Mouse (Mus musculus): ENCODE measurements around the gene Ube3b. TPM values are rescaled to one million over a fixed set of nuclear protein-coding genes. Genes with fewer than 3 reads are reported as not detected.
A peak's percentile ranks its signal among the peaks of the same experiment; 100 is the strongest.

Ube3b gene
- total RNA-seq, 2 experiments from 2014 or later, result 108 to 115 TPM

DNA sequence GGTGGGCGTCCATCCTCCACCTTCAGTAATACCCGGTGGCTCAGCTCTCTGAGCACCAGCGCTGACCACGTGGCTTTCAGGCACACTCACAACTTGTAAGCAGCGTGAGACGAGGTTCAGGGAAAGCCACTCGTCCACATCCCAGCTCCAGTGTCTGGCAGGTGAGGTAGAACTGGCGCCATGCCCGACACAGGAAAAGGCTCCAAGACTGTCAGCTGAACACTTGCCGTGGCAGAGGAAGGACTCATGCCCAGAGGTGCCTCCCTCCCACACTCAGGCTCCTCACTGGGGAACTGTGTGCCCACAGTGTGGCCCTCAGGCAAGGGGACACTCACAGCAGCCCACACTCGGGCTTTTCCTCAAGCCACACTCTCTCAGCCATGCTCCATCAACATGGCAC lies 7.2 kb upstream of the Ube3b start:
- DNase-seq (ENCODE audit: low spot score), result peak; percentile 51

DNA sequence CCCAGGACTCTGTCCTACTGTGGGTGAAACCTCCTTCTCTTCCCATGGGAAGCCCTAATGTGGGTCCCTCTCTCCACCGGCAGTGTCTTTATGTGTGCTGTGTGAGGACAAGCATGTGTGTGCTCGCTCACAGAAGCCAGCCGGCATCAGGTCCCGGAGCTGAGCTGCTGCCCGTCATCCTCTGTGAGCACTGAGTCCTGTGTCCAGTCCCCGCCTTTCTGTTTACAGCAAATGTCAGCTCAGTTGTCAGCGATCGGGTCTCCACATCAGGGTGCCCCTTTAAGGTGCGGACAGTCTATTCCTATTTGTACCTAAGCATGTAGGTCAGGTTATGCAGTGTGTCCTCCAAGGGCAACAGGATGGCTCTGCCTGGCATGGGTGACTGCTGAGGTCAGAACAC lies 6.8 kb upstream of the Ube3b start:
- no peak for DNase-seq (ENCODE audit: low spot score)

DNA sequence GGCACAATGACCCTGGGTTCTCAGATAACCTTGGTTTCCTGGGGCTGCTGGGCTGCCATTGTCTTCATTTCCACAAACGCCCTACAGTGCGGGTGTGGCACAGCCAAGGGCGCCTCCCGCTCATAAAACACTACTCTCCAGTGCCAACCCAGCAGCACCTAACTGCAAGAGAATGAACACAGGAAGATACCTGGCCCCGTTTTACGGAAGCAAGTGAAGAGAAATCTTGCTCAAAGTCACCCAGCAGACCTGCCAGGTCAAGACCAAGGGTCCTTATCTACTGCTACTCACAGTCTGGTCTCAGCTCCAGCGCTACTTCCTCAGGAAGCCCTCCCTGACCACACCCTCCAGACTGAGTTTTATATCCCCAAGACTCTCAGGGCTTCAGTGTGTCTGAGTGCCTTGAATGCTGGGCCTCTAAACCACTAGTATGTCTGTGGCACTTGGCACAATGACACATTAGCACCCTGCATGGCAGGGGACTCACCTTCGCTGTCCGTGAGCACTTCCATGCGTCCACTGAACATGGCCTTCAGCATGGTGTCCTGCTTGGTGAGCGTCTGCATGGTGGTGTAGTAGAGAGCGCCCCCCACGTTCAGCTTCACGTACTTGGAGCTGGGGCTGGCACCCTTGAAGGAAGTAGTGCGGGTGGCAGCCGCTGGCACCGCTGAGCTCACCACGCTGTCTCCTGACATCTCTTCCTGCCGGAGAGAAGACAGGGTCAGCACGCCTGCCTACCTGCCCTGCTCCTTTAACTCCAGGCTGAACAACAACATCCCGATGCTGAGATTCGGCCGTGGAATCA lies 5.8 kb upstream of the Ube3b start:
- DNase-seq (ENCODE audit: low spot score), result no peak

DNA sequence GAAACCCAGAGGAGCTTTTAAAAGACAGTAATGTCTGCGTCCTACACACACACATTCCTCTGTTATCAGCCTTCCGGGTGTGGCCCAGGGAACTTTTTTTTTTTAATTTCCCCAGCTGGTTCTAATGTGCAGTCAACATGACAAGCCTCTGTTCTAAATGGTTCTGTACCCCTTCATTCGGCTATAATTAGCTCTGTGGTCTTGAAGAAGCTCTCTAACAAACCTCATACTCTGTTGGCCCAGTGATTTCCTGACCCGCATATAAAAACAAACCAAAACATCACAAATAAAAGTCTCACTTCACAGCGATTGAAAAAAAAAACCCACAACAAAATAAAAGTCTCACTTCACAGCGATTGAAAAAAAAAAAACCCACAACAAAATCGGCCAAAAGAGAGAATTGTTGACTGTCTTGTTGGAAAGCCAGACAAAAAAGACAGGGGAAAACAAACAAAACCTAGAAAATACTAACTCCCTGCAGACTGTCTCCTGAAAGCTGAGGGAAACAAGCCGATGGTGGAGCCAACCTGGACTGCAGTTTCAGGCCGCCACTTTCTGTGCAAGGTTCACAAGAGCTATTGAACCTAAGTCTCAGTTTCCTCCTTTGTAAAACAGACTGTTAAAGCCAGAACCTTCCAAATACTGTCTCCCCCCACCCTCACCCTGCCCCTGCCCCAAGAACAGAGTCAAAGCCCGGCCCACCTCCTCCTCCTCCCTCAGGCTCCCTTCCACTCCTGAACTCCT lies 2.1 kb upstream of the Ube3b start:
- no peak for DNase-seq (ENCODE audit: low spot score)

DNA sequence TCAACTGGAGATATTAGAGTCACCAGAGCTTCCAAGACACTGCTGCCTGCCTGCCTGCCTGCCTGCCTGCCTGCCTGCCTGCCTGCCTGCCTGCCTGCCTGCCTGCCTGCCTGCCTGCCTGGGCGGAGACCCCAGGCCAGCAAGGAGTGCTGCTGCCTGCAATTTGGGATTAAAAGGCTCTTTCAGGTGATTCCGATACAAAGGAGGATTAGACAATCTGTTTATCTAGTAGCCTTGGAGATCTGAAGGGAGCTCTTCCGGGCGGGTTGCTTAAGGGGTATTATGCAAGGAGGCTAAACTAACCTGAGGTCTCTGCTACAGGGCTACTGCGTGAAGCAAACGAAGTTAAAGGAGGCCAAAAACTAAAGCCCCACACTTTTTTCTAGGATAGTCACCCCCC lies 1.5 kb upstream of the Ube3b start:
- no peak for DNase-seq (ENCODE audit: low spot score)

DNA sequence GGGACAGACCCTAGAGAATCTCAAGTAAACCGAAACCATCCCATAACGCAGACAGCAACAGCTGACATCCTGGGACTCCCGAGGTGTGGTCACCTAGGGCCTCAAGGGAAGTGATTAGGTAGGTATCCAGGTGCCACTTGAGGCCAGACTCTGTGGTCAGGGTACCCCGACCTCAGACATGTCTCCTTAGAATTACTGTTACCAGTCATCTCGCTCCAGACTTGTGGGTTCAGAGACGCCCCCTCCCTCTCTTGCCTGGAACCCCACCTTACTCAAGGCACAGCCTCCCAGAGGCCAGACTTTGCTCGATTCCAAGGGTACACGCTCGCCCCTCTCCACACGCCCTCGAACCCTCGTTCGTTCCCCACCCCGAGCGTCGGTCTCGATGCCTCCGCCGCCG lies 644 bp upstream of the Ube3b start:
- no peak for DNase-seq (ENCODE audit: low spot score)

DNA sequence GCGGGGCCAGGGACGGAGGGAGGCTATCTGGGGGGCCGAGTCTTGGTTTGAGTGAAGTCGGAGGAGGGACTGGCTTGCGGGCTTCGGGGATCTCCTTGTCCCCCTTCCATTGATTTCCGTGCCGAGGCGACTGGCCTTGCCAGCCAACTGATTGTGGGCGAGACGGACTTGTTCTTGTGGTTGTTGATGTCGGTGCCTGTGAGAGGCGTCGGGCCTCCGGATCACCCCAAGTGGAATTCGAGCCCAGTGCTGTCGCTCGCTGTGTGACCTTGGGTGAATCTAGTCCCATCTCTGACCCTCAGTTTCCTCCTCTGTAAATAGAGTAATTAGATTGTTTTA lies 575 bp downstream of the Ube3b start:
- DNase-seq (ENCODE audit: low spot score), result peak; percentile 28

DNA sequence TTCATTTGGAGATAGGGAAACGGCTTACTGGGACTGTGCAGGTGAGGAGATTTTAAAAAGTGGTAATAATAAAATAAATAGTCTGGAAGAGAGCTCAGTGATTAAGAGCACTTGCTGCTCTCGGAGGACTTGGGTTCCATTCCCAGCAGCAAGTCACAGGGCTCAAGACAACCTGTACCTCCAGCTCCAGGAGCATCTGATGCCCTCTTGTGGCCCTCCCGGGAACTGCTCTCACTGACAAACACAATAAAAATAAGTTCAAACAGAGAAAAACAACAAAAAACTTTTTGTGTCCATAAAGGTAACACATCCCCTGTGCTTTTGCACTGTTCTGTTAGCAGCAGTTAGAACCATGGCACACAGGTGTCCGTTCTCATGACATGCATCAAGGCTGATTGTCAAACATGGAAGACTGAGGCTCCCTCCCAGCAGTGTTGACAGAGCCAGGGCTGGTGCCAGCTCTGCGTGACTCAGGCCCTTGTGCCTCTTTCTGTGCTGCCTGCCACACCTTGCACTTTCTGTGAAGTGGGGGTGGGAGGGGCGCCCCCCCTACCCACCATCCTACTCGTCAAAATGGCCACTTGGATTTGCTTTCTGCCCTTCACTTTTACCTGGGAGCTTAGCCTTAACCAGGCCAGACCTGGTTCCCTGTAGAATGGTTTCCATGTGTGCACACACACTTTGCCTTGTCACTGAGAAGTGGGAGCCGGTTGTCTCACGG lies 2.9 kb downstream of the Ube3b start:
- DNase-seq (ENCODE audit: low spot score), result no peak

DNA sequence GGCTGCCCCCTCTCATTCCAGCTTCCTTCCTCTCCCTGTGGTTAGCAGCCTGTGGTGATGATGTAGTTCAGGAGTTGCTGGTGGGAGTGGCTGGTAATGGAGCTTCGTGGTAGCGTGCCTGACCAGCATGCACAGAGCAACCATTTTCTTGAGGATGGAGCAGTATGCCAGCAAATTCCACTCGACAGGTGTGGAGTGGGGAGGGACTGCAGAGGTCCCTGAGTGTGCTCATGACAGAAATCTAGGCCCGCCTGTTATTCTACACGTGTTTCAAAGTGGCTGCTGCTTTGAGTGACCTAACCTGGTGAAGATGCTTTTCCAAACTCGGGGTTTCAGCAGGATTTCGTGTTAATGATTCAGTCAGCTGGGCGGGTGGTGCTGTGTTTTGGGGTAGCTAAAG lies 4.0 kb downstream of the Ube3b start:
- DNase-seq (ENCODE audit: low spot score), result no peak

DNA sequence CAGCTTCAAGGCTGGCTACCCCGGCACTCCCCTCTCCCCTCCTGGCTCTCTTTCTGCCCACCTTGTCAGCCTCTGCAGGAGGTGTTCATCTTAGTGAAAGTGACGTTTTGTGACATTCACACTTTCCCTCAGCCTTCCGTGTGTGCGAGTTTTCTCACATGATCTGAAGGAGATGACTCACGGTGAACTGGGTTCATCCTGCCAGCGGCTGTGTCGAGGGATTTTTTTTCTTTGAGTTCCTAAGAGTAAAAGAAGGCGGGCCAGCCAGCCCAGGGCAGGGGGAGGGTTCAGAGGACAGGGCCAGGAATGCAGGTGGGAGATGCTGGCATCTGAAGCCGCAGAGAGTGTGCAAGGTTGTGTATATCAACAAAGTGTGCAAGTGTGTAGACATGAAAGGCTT lies 12.8 kb downstream of the Ube3b start:
- DNase-seq (ENCODE audit: low spot score), result no peak

DNA sequence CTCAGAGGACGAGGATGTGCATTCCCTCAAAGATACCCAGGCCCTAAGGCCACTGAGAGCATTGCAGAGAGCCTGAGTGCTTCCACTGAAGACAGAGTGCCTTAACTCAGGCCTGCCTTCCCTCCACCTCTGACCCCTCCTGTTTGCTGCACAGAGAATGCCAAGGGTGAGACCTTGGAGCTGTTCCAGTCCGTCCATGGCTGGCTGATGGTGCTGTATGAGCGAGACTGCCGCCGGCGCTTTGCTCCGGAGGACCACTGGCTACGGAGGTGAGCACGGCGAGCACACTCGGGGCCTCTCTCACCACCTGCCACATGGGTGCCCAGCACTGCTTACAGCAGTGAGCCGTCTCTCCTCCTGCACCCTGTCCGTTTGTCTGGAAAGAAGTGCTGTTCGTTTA lies 26.2 kb downstream of the Ube3b start:
- no peak for DNase-seq (ENCODE audit: low spot score)

DNA sequence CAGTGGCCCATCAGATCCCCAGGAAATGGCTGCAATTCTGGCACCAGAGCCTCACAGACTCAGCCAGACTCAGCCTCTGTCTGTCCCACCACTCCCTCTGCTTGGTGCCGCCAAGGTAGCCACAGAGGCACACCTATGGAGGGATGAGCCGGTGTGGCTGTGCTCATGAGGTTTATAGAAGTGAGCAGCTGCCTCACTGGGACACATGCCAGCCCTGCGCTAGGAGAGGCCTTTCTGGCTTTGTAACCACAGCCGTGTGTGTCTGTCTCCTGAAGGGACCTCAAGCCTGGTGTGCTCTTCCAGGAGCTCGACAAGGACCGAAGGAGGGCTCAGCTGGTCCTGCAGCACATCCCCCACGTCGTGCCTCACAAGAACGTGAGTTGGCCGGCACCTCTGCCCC lies 26.9 kb downstream of the Ube3b start:
- peak; percentile 18 for DNase-seq (ENCODE audit: low spot score)

DNA sequence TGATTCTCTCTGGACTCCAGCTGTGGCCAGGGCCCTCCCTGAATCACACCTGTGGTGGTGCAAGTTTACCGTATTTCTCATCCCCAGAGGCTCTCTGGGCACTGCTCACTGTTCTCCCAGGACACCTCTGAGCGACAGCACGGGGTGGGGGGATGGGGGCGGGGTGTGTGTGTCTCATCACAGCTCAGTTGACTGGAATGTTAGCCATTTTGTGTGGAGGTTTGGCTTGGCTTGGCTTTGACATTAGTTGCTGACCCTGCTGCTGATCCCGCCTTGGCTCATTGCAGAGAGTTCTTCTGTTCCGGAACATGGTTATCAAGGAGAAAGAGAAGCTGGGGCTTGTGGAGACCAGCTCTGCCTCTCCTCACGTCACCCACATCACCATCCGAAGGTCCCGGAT lies 27.4 kb downstream of the Ube3b start:
- no peak for DNase-seq (ENCODE audit: low spot score)

DNA sequence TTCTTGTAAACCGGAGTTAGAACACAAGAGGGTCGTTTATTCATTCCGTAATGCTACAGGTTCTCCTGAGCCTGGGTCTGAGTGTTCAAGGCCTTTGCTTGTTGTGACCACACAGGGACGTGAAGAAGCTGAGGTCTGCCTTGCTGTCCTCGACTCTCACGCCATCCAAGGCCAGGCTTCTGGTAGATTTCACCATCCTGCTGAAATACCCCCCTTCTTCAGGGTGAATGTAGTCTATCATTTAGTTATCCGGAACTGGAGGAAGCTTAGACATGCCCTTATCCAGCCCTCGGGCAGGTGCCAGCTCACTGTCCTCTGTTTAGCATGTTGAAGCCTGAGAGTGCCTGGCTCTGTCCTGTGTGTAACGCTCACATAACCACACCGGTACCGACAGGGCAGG lies 28.4 kb downstream of the Ube3b start:
- no peak for DNase-seq (ENCODE audit: low spot score)

DNA sequence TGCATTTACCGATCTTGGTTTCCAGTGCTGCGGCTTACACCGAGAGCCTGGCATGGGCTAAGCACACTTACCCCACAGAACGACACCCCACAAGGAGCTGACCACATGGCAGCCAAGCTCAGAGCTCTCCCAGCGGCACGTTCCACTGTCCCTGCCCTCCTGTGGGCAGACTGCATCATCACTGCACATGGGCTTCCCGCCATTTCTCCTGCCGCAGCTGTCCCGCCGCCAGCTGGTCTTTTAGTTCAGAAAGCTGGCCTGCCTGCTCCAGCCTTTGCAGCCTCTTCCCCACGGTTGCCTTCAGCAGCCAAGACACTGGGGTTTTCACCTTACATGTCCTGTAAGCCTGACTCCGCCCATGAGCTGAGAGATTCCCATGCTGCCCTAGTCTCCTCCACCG lies 30.0 kb downstream of the Ube3b start:
- DNase-seq (ENCODE audit: low spot score), result no peak

DNA sequence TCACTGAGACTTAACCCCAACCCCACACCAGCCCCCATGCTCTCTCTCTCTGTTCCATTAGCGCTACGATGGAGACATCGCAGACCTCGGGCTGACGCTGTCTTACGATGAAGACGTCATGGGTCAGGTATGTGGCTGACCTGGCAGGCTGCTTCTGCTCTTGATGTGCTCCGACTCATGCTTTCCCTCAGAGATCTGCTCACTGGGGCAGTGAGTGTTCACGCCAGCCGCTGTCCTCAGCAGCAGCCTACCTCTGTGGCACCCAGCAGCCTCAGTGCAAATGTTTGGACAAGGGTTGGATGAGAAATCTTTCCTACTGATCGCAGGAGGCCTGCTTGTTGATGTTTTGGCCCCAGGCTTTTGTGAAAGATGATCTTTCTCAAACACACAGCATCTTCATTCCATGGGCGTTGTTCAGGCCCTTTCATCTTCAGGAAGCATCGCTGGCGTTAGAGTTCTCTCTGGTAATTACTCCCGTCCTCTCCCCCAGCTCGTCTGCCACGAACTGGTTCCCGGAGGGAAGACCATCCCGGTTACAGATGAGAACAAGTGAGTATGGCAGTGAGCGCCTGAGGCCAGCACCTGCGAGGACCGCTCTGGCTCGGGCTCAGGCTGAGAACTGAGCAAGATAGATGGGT lies 32.1 kb downstream of the Ube3b start:
- DNase-seq (ENCODE audit: low spot score), result no peak

DNA sequence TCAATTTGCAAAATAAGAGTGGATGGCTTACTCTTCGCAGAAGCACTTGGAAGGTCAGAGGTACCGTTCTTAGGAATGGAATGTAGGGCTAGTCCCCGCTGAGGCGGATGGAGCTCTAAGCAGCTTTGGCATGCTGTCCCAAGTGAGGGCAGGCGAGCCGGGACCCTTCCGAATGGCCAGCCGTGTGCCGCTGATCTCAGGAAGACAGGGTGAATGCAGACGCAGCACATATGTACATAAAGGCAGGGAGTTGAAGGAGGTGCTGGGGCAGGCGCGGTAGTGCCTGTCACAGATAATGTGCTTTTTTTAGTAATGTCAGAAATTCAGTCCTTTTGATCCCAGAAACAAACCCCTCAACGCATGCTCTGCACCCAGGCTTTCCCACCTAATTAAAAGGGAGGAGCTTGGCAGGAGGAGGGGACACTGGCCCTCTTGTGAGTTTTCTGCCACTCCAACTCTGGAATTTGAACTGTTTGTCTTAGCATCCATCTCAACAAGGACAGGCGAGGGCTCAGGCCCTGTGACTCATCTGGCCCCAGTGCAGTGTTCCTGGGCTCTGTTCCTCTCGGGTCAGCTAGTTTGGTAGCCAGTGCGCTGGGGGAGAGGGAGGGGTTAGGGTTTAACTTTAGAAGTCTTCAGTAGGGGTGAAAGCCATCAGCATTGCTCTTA lies 32.8 kb downstream of the Ube3b start:
- DNase-seq (ENCODE audit: low spot score), result peak; percentile 62

DNA sequence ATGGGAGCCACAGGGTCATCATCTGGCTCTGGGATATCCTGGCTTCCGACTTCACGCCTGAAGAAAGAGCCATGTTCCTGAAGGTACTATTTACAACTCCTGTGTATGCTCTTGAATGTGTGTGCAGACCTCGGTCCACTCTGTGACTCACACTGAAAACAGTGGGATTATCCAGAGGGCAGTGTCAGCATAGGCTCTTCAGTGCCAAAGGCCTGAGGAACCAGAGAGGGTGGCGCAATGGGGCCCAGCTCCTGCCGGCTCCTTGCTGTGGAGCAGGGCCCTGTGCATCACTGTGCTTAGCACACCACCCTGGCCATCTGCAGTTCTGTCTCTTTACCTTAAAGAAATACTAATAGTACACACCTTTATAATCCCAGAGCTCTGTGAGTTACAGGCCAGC lies 35.2 kb downstream of the Ube3b start:
- DNase-seq (ENCODE audit: low spot score), result no peak

DNA sequence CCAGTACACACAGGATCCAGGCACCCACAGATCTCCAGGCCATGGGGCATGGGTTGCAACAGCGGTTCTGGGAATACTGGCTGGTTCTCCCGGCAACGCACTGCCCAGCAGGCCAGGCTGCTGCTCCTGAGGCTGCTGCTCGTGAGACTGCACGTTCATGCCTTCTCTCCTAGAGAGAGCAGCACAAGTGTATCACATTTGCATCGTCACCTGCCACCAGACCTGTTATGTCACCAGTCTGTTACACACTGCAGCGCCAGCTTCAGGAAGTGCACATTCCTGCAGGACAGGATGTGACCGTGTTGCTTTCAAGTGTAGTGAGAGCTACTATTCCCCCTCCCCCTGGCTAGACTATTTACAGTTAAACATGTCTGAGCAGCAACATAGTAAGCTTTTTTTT lies 36.4 kb downstream of the Ube3b start:
- no peak for DNase-seq (ENCODE audit: low spot score)

DNA sequence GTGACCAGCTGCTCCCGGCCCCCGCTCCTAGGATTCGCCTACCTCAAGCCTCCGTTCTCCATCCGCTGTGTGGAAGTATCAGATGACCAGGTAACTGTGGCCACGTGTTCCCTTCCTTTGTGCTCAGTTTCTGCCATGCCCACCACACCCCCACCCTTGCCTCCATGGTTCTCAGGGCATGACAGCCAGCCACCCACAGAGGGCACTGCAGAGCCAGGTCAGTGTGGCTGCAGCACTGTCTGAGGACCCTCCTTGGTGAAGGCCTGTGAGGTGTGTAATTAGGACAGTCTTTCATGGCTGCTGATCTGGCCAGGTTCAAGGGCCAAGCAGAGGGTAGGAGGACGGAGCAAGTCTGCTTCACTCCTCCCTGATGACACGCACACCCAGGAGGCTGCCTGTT lies 38.1 kb downstream of the Ube3b start:
- no peak for DNase-seq (ENCODE audit: low spot score)

DNA sequence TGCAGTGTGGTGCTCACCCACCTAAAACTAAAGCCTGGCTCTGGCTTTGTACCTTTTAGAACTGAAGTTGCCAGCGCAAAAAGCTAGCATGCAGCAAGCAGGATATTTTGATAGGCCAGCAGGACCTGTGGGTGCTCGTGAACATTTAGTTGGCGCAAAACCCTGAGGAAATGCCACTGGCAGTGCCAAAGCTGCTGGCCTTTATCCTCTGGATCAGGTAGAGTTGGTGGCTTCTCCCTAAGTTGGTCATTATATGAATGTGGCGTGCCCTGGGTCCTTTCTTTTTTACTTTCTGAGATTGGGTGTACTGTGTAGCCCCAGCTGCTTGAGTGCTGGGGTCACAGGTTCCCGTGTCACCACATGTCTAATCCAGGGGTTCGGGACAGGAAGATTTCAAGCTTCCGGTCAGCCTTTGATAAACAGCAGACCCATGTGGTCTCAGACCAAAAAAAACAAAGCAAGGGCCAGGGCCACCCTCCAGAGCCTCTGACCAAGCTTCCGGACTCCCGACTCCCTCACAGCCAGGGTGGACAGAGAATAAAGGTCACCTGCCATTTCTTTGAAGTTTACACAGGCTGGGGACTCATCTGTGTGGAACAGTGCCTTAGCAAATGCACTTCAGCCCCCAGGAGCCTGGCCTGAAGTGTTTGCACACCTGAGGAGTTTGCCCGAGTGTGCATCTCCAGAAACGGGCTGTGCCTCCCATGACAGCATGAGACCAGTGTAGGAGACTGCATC lies 41.3 kb downstream of the Ube3b start:
- DNase-seq (ENCODE audit: low spot score), result no peak
